Mouse (Mus musculus): Measurements from ENCODE around the gene Zfp882. TPM values are rescaled to one million over a fixed set of nuclear protein-coding genes. Genes with fewer than 3 reads are reported as not detected.
"Not testable (repeated sequence)": the region's sequence is repeated elsewhere in the genome, so short reads cannot be mapped to it uniquely, and the experiment has no call there.

The Zfp882 gene
- total RNA-seq (2021): 1 to 10 TPM; 3.8 to 4.6 TPM
- long read RNA-seq, experiment 1, partial matches to known transcripts: 0 of 3 reads
- long read RNA-seq, experiment 1, other reads (novel, unspliced or antisense): 0 of 3 reads
- long read RNA-seq, experiment 2: 0 reads

DNA sequence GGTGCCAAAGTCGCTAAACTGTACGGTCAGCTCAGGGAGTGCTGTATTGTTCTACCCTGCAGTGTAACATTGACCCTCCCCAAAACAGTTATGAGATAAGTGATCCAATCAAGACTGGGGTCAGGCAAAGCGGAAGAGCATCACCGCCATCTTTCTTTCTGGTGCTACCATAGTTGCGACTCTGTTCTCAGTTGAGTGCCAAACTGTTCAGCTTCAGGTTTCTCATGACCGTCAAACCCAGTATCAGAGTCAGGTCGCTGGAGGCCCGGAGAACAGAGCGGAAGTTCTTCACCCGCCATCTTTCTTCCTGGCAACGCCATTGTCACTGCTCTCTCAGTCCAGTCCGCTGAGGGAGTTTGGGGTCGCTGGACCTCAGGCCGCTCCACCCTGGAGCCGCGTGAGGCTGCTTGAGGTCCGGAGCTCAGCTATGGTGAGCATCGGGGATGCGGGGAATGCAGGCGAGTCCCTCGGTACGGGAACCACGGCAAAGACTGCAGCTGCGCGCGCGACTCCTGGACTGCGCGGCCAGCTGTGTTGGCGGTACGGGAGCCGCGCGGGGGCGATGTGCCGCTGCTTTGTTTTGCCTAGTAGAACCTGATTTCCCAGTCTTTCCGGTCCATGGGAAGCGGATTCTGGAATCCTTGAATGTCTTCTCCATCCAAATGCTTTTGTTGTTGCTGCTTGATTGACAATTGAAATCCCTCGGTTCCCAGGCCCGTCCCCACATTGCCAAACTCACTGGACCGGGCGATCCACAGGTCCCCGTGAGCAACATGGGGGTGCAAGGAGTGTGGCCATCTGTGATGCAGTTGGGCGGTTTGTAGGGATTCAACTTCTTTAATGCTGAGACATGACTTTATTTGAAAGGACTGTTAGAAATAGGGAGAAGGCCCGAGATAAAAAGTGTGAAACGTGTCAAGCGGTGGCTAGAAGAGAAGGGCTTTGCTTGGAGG is at the start of gene Zfp882, which contains the start of gene Zfp617:
Gene Zfp882 (plus strand): TSS at position 300 of the 953 bp plus-strand sequence.
Gene Zfp617 (plus strand): TSS at position 327 of the 953 bp plus-strand sequence.
- DNase-seq (ENCODE audit: low spot score in 2 of 2): peak; percentile 63 to 87

DNA sequence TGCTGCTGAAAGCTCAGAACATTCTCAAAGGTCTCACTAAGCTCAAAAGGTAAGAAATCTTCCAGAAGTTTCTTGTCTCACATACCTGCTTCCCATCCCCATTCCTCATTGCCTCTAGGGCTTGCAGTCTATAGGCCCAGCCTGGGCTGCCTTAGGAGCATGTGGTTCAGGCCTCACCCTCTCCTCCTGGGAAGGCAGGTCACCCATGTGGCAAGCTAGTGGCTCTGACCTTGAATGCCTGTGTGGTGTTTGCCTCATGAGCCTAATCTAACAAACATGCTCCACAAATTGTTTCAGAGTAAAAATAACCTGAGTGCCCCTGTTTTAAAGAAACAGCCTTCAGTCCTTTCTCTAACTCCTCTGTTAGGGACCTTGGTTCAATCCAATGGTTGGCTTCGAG is 46.9 kb upstream of the Zfp882 start:
- not testable (repeated sequence) for DNase-seq (ENCODE audit: low spot score in 2 of 2)

DNA sequence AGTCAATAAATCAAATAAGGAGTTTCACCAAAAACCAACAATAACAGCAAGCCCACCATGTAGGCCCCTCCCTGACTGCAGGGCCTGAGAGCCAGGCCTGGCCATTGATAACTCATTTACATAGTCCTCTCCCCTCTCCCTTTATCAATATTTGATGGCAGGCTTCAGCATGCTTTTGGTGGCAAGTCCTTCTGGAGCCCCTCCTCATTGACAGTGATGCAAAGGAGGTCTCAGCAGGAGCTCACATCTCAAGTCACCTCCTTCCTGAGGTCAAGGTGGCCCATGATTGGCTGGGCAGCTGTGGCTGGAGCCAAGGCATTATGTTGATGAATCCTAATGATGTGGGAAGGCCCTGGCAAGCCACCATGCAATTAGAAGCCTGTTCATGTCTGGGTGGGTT is 46.4 kb upstream of the Zfp882 start:
- not testable (repeated sequence) for DNase-seq (ENCODE audit: low spot score in 2 of 2)

DNA sequence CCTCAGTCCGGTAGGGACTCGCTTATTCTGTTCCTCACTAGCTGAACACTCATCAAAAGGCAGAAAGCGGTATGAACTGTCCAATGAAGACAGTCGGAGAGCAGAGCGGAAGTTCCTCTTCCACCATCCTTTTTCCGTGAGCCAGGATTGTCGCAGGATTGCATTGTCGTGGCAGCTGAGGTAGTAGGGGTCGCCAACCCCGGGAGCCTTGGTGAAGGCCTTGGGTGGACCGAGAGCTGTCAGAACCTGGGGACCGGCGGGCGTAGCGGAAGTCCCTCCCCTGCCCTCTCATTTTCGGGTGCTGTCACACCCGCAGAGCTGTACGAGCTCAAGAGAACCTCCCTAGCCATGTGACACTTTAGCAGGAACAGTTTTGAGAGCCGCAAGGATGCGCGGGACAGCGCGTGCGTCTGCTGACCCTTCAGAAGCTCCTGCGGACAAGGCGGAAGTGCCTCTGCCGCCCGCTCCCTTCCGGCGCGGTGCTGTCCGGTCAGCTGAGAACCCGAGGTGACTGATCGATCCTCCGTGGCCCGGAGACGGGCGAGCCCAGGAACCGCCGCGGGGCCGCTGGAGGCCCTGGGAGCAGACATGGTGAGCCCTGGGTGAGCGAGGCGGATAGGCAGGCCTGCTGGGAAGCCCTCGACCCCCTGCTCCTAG is 26.7 kb upstream of the Zfp882 start, which contains the start of gene Zfp709:
Gene Zfp709 (plus strand): TSS at position 402 of the 657 bp plus-strand sequence.
- DNase-seq (ENCODE audit: low spot score in 2 of 2): peak; percentile 31 to 66

DNA sequence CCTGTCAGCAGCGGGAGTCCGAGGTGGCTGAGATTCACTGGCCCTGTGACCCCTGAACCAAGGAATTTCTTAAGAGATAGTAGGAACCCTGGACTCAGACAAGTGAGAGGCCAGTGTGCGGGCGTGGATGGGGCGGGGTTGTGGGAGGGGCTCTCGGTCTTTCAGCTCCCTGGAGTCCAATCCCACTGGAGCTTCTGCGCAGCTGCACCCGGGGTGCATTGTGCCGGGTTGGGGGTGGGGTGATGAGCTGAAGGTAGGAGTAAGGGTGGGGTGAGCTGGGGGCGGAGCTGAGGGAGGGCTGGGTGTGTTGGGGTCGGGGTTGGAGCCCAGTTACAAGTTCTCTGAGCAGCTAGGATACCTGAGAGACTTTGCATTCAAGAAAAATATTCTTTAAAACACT is 7.7 kb upstream of the Zfp882 start:
- DNase-seq (ENCODE audit: low spot score in 2 of 2): not testable (repeated sequence)

DNA sequence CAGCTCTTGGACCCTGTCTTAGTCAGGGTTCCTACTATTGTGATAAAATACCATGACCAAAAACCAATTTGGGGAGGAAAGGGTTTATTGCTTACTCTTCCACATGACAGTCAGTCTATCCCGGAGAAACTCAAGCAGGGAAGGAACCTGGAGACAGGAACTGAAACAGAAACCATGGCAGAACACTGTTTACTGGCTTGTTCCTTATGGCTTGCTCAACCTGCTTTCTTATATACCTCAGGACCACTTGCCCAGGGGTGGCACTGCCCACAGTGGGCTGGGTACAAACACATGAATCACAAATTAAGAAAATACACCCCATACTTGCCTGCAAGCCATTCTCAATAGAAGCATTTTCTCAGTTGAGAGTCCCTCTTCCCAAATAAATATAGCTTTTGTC is 5.3 kb upstream of the Zfp882 start:
- DNase-seq (ENCODE audit: low spot score in 2 of 2): not testable (repeated sequence)

DNA sequence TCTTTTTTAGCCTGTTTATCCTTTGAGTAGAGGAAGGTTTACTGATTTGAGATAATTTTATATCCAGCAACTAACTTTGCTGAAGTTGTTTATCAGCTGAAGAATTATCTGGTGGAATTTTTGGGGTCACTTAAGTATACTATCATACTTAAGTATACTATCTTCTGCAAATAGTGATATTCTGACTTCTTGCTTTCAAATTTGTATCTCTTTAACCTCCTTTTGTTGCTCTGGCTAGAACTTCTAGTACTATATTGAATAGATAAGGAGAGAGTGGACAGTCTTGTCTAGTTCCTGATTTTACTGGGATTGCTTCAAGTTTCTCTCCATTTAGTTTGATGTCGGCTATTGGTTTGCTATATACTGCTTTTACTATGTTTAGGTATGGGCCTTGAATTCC is 1.6 kb upstream of the Zfp882 start:
- no peak for DNase-seq (ENCODE audit: low spot score in 2 of 2)

DNA sequence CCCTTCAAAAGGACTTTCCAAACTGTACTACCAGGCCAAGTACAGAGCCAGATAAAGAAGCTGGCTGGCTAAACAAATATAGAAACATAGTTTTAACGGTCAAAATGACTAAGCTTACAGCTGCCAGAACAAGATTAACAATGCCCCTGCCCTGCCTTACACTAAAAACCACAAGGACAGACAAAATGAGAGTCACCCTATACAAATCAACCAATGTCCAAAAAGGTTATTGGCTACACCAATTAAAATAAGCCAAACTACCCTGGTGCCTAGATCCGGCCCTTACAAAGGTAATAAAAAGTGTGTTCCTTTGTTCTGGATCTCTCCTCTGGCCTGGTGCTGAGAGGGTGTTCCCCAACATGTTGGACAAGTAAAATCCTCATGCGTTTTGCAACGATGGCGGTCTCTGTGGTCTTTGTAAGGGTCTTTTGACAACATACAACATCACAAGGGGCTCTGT is 580 bp upstream of the Zfp882 start:
- DNase-seq (ENCODE audit: low spot score in 2 of 2): no peak

DNA sequence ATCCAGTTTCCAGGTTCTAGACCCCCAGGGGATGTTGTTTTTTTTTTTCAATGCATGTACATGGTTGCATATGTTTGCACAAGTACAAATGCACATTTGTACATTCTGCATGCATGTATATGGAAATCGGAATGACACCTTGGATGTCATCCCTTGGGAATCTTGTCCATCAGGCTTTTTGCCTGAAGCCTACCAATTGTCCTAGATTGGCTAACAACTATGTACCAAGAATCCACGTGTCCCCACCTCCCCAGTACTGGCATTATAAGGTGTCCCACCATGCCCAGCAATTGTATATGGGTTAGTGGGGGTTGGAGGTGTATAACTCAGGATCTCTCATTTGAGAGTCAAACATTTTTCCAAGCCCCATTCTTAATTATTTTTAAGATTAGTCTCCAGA is 3.9 kb downstream of the Zfp882 start:
- no peak for DNase-seq (ENCODE audit: low spot score in 2 of 2)

DNA sequence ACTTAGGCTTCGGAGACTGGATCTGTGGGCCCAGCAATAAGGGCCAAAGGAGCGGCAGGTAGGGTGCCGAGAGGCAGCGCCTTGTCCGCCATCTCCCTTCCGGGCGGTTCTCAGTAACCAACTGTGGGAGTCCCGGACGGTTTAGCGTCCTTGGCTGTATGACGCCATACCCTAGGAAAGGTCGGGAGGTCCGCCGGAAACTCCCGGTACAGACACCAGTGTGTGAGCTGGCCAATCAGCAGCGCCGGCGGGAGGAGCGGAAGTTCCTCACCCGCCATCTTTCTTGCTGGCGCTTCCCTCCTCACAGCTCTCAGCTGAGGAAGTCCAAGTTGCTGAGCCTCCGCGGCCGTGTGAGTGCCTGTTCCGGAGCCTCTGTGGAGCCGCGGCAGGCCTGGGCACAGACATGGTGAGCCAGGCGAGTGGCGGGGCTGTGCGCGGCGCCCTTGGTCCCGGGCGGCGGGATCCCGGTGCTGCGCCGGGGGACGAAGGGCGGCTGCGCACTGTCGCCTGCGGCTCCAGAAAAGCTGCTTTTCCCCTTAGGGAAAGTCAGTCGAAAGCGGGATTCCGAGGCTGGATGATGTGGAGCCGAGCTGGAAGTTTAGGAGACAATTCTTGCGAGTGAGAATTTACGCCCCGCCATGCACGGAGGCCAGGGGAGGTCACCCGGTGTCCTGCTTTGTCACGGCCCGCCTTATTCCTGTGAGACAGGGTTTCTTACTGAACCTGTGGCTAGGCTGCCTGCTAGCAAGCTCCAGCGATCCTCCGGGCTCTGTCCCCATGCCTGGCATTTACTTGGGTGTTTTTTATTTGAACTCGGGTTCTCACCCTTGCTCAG is 14.4 kb downstream of the Zfp882 start:
- peak; percentile 76 to 92 for DNase-seq (ENCODE audit: low spot score in 2 of 2)

DNA sequence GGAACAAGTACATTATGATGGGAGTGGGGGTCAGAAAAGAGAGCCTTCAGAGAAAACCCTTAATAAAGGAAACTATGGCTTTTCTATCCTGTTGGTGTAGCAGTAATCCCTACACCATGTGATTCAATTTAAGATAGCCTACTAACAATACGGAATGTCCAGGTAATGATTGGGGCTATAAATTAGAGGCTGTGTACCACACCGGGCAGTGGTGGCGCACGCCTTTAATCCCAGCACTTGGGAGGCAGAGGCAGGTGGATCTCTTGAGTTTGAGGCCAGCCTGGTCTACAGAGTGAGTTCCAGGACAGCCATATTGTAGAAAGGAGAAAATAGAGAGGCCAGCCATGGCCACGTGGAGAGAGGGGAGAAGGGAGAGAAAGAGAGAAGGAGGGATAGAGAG is 17.4 kb downstream of the Zfp882 start:
- DNase-seq (ENCODE audit: low spot score in 2 of 2): no peak

DNA sequence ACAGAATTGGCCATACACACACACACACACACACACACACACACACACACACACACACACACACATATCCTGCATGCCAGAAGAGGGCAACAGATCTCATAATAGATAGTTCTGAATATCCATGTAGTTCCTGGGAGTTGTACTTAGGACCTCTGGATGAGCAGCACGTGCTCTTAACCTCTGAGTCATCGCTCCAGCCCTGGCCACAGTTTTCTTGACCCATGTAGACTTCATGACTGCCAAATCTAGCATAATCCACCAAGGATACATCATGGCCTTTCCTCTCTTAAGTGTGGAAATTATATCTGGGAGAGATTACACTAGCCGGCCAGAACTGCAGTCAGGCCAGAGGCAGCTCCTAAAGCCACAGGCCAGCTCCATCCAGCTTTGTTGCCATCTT is 18.1 kb downstream of the Zfp882 start:
- DNase-seq (ENCODE audit: low spot score in 2 of 2): no peak

DNA sequence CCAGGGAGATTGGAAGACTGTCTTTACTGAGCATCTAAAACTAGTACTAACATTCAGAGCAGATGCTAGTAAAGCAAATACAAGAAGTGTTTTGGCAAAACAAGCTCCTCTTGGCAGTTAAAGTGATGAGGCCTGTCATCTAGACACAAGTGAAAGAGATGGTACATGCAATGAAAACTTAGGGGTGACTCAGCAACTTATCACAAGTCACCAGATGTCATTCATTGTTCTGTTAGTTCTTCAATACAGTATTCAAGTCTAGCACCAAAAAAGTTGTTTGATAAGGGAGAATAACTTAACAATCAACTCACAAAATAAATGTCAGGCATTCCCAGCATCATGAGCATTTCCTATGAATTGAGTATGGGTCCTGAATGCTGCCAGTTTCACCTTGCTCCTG is 19.4 kb downstream of the Zfp882 start:
- DNase-seq (ENCODE audit: low spot score in 2 of 2): no peak

DNA sequence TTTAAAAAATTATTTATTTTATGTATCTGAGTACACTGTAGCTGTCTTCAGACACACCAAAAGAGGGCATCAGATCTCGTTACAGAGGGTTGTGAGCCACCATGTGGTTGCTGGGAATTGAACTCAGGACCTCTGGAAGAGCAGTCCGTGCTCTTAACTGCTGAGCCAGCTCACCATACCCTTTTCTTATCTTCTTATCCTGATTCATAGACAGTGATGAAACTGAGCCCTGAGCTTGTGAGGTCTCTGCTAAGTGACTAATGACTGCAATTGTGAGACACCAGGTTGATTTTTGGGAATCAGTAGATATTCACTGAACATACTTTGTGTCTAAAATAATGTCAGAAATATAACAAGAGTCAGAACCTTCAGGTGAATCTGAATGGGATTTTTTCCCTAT is 29.6 kb downstream of the Zfp882 start:
- not testable (repeated sequence) for DNase-seq (ENCODE audit: low spot score in 2 of 2)

DNA sequence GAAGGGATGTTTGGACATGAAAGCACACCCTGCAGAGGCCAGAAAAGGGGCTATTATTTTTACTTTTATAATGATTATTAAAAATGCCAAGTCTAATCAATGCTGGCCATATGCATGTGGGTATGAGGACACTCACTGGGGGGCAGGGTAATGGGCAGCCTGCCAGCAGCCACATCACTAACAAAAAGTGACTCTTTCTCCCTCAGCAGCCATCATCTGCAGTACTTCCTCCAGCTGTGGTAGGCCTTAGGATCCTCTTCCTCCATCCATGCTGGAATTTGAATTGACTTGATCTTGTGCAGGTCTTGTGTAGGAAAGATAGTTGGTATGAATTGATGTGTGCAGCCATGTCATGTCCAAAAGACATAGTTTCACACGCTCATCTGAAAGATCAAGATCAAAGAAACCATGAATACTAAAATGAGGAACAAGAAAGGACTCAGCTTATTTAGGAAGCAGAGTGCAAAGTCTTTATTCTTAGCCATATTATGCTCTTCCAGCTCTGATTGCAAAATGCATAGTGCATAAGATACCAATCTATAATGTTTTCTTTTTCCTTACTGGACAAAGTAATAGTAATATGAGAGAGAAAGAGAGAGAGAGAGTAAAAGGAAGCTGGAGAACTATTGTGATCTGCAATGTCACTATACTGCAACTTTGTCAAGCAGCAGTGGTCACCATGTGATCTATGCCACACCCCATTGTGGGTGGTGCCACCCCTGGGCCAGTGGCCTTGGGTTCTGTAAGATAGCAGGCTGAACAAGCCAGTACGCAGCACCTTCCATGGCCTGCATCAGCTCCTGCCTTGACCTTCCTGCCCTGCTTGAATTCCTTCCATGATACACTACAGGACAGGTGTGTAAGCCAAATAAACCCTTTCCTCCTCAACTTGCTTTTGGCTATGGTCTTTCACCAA is 32.1 kb downstream of the Zfp882 start:
- DNase-seq (ENCODE audit: low spot score in 2 of 2): no peak

DNA sequence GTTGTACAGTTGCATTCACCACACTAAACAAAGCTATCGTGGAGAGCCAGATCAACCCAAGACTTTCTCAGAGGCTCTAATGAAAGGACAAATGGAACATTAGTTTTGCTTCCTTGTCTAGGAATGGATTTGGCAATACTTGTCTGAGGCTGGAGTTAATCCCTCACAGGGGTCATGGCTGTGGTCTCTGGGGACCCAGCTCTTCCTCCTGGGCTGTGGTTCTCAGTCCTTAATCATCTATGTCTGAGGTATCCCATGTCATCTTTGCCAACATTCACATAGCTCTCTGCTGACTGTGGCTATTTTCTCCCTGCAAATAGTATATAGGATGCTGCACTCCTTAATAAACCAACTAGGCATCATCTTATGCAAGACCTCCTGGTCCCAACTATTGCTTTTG is 33.4 kb downstream of the Zfp882 start:
- DNase-seq (ENCODE audit: low spot score in 2 of 2): no peak

DNA sequence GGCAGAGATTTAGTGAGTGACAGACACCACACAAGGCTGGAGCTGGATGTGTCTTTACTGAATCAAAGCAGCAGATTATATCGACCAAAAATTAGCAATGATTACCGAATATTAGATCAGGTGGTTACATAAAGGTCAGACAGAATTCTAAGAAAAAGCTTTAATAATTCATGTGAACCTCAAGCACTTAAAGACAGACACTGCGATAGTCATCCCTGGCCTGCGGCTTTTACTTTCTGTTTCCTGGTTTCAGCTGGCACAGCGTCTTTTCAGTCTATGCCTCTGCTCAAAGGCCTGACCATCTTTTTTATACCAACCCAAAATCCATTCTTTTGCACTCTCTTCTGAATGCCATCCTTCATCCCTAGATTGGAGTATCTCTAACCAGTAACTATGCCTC is 40.2 kb downstream of the Zfp882 start:
- no peak for DNase-seq (ENCODE audit: low spot score in 2 of 2)

DNA sequence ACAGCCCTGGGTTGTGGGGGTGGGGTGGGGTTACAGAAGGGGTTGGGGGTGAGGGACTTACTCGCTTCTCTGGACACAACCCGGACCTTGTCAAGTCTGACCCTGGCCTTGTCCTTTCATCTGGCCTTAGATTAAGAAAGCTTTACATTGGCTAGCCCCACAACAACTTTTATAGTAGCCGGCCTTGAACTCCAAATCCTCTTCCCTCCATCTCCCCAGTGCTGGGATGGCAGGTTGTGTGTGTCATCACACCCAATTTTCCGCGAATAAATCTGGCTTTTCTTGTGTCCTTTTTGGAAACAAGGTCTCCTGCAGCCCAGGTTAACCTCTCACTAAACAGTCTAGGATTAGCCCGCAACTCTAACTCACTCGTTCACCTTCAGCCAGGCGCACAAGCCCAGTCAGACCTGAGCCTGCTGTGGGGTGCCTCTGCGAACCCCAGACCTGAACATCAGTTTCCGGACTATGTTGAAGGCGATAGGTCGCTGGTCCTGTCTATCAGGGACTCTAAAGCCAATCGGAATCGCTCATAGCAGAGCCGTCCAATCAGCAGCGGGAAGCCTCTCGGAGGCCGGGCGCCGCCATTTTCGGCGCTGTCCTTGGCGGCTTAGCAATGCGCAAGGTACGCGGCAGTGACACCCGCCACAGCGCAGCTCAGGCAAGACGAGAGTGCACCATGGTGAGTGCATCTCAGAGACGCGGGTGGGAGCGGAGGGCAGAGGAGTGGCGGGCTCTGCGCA is 42.2 kb downstream of the Zfp882 start, which contains the start of gene Zfp961:
Gene Zfp961 (plus strand): TSS at position 557 of the 740 bp plus-strand sequence.
- peak; percentile 95 to 98 for DNase-seq (ENCODE audit: low spot score in 2 of 2)
